ENCODE assay signal across 8 mouse cellular contexts in the genomic region with DNA sequence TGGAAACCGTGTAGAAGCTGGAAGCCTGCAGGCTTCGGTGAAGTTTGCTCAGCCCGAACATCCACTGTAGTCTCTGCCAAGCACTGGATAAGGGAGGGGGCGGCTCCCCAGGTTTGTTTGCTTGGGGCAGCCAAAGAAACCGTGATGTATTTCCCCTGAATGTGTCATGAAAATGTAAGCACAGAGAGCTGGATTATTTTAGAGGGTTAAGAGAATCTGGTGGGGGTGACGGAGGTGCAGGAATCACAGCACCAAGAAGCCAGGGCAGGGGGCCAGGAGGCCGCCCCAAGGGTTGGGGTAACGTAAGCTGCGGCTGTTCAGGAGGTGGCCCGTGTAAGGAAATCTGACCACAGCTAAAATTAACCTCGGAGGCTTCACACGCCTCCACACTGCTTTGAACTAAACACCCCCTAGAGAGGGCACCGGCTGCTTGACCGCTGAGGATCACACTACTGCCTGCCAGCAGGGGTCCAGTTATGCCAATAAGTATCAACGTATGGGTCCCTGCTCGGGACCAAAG.
DNase-seq lines count a peak whose midpoint lies in the region; ATAC-seq lines count a peak whose summit lies in the region.

No protein-coding gene starts in this region.

- H3K27me3 ChIP-seq in forebrain, embryonic 12.5 days = peaks cover 16% of the 10 kb centered on the region; the same call in 1 of the 2 replicates
- peaks cover 3% of the 10 kb centered on the region; the same call in 1 of the 2 replicates for H3K27me3 ChIP-seq in forebrain, embryonic 13.5 days
- no peaks in the 10 kb centered on the region for H3K27me3 ChIP-seq in intestine, embryonic 14.5 days (replicated peaks; ENCODE audit: control insufficient read depth, insufficient read depth, low read length)
- H3K27me3 ChIP-seq in midbrain, embryonic 13.5 days = no peaks in the 10 kb centered on the region

- 0 out of 2 replicates have a peak, but pooled peaks have one; percentile 53 for ATAC-seq in forebrain, embryonic 12.5 days (ENCODE audit: low FRiP score)
- no peak for ATAC-seq in forebrain, embryonic 13.5 days
- ATAC-seq in intestine, embryonic 14.5 days (replicated peaks; ENCODE audit: low FRiP score, low TSS enrichment, low read depth) = peak; percentile 45; the same call in 1 of the 2 replicates
- peak; percentile 28 for ATAC-seq in midbrain, embryonic 13.5 days
- ATAC-seq in CD4-positive, CD25-positive, alpha-beta regulatory T cell, adult 4 months = no peak

- 40% methylated on average over 16 of the region's 16 CpGs for WGBS in forebrain, embryonic 12.5 days
- WGBS in forebrain, embryonic 13.5 days = 39% methylated on average over 16 of the region's 16 CpGs
- WGBS in intestine, embryonic 14.5 days = 17% methylated on average over 16 of the region's 16 CpGs
- 23% methylated on average over 16 of the region's 16 CpGs for WGBS in midbrain, embryonic 13.5 days

- H3K27ac ChIP-seq in forebrain, embryonic 12.5 days = no peak overlapping the region
- no peak overlapping the region for H3K27ac ChIP-seq in forebrain, embryonic 13.5 days
- H3K27ac ChIP-seq in intestine, embryonic 14.5 days (ENCODE audit: low read depth) = 0 out of 2 replicates have a peak overlapping the region, but pooled peaks have one; percentile 14
- no peak overlapping the region for H3K27ac ChIP-seq in midbrain, embryonic 13.5 days

- H3K4me1 ChIP-seq in forebrain, embryonic 12.5 days = peaks cover 41% of the 10 kb centered on the region
- peaks cover 42% of the 10 kb centered on the region for H3K4me1 ChIP-seq in forebrain, embryonic 13.5 days
- H3K4me1 ChIP-seq in intestine, embryonic 14.5 days (replicated peaks; ENCODE audit: control insufficient read depth, insufficient read depth, low read length) = peaks cover 17% of the 10 kb centered on the region
- H3K4me1 ChIP-seq in midbrain, embryonic 13.5 days (replicated peaks) = peaks cover 50% of the 10 kb centered on the region

- no peaks in the 10 kb centered on the region for H3K36me3 ChIP-seq in forebrain, embryonic 12.5 days (replicated peaks)
- H3K36me3 ChIP-seq in forebrain, embryonic 13.5 days (ENCODE audit: poor library complexity, severe bottlenecking) = no peaks in the 10 kb centered on the region
- no peaks in the 10 kb centered on the region for H3K36me3 ChIP-seq in intestine, embryonic 14.5 days (ENCODE audit: control insufficient read depth, insufficient read depth, low read length)
- no peaks in the 10 kb centered on the region for H3K36me3 ChIP-seq in midbrain, embryonic 13.5 days

- DNase-seq in heart, adult 18-20 months = peak; percentile 43 to 44
- DNase-seq in intestine, embryonic 14.5 days (ENCODE audit: low spot score) = peak; percentile 58
- DNase-seq in left cerebral cortex, adult 18-20 months (ENCODE audit: low spot score in 2 of 2) = no peak
- no peak for DNase-seq in left cerebral cortex, adult 11 months (ENCODE audit: low spot score)

- no peak overlapping the region for H3K9ac ChIP-seq in forebrain, embryonic 12.5 days
- no peak overlapping the region for H3K9ac ChIP-seq in forebrain, embryonic 13.5 days
- H3K9ac ChIP-seq in intestine, embryonic 14.5 days (ENCODE audit: low read length) = no peak overlapping the region
- H3K9ac ChIP-seq in midbrain, embryonic 13.5 days (replicated peaks) = no peak overlapping the region

- H3K4me3 ChIP-seq in forebrain, embryonic 12.5 days (replicated peaks) = no peak overlapping the region
- no peak overlapping the region for H3K4me3 ChIP-seq in forebrain, embryonic 13.5 days
- H3K4me3 ChIP-seq in intestine, embryonic 14.5 days (ENCODE audit: low read depth, low read length) = no peak overlapping the region
- H3K4me3 ChIP-seq in midbrain, embryonic 13.5 days (replicated peaks) = no peak overlapping the region

- H3K9me3 ChIP-seq in forebrain, embryonic 12.5 days = no peaks in the 10 kb centered on the region
- H3K9me3 ChIP-seq in forebrain, embryonic 13.5 days (replicated peaks) = no peaks in the 10 kb centered on the region
- H3K9me3 ChIP-seq in intestine, embryonic 14.5 days (ENCODE audit: control insufficient read depth, low read length) = no peaks in the 10 kb centered on the region
- no peaks in the 10 kb centered on the region for H3K9me3 ChIP-seq in midbrain, embryonic 13.5 days

- H3K4me2 ChIP-seq in forebrain, embryonic 12.5 days = no peak overlapping the region
- H3K4me2 ChIP-seq in forebrain, embryonic 13.5 days = no peak overlapping the region
- peak overlapping the region; percentile 14 for H3K4me2 ChIP-seq in intestine, embryonic 14.5 days (ENCODE audit: low read length)
- H3K4me2 ChIP-seq in midbrain, embryonic 13.5 days (replicated peaks) = no peak overlapping the region

Comparison
In these comparisons a context has a peak if more than half of its experiments do, and no peak if none do; other contexts are left out.
1. ATAC-seq: peak in forebrain, embryonic 12.5 days (single experiment), intestine, embryonic 14.5 days (single experiment) and midbrain, embryonic 13.5 days (single experiment); none in forebrain, embryonic 13.5 days (single experiment) and CD4-positive, CD25-positive, alpha-beta regulatory T cell, adult 4 months (single experiment).
2. DNase-seq: peak in heart, adult 18-20 months (2 of 2) and intestine, embryonic 14.5 days (single experiment); none in left cerebral cortex, adult 18-20 months (0 of 2) and left cerebral cortex, adult 11 months (single experiment).